Mouse (Mus musculus) limb, embryonic 14.5 days (tissue): ENCODE results near the gene Nipa2. TPM values are rescaled to one million over a fixed set of nuclear protein-coding genes. Genes with fewer than 3 reads are reported as not detected.

Source experiments
- ATAC-seq: fragments of 200-750 bp; cut with Nextera tagmentation; 2 replicates; pipeline ENCODE4 v1.8.0; 2017; ENCODE audit warnings: low read depth, moderate number of reproducible peaks, moderate TSS enrichment; ENCODE audit not compliant: low FRiP score
- DNase-seq: peaks from one replicate; pipeline ENCODE4 v3.0.0-alpha.2; 2015; ENCODE audit warnings: low spot score
- H3K27ac ChIP-seq: fragments of 300-500 bp; sonication (generic); replicated peaks from 2 replicates; pipeline ENCODE4 v1.5.1; 2014; ENCODE audit warnings: low read depth, mild to moderate bottlenecking, low read length, moderate library complexity, mixed read lengths
- H3K27me3 ChIP-seq: fragments of 300-500 bp; sonication (generic); 2 replicates; pipeline ENCODE4 v1.6.1; 2014; ENCODE audit warnings: low read length, mixed read lengths; ENCODE audit not compliant: control insufficient read depth, insufficient read depth
- H3K36me3 ChIP-seq: fragments of 300-500 bp; sonication (generic); 2 replicates; pipeline ENCODE4 v1.6.1; 2014; ENCODE audit warnings: mild to moderate bottlenecking, low read length, moderate library complexity, mixed read lengths; ENCODE audit not compliant: control insufficient read depth, insufficient read depth
- H3K4me1 ChIP-seq: fragments of 300-500 bp; sonication (generic); 2 replicates; pipeline ENCODE4 v1.6.1; 2014; ENCODE audit warnings: antibody characterized with exemption, low read length, mixed read lengths; ENCODE audit not compliant: control insufficient read depth, insufficient read depth
- H3K4me2 ChIP-seq: fragments of 300-500 bp; sonication (generic); replicated peaks from 2 replicates; pipeline ENCODE4 v1.6.1; 2014; ENCODE audit warnings: low read depth, mild to moderate bottlenecking, low read length, moderate library complexity; ENCODE audit not compliant: severe bottlenecking
- H3K4me3 ChIP-seq: fragments of 300-500 bp; sonication (generic); replicated peaks from 2 replicates; pipeline ENCODE4 v1.5.1; 2014; ENCODE audit warnings: low read length
- H3K9ac ChIP-seq: fragments of 300-500 bp; sonication (generic); 2 replicates; pipeline ENCODE4 v1.6.1; 2014; ENCODE audit warnings: mild to moderate bottlenecking, low read depth, low read length, moderate library complexity; ENCODE audit not compliant: severe bottlenecking
- H3K9me3 ChIP-seq: fragments of 300-500 bp; sonication (generic); 2 replicates; pipeline ENCODE4 v1.6.1; 2016; ENCODE audit warnings: low read length; ENCODE audit not compliant: control insufficient read depth
- POLR2A ChIP-seq: fragments of 200-500 bp; IDR thresholded peaks from 2 replicates; pipeline ENCODE4 v1.8.0; 2012; ENCODE audit warnings: inconsistent platforms, mild to moderate bottlenecking, moderate library complexity, borderline replicate concordance; ENCODE audit not compliant: insufficient read depth, insufficient read length; ENCODE audit errors: extremely low read depth
- WGBS: fragments of 180-500 bp; shearing (Covaris S2); extraction: QIAGEN DNeasy Blood & Tissue Kit; methylation state at CpG from one replicate; pipeline ENCODE4 v1.1.7; 2014; 5-methylcytosine and 5-hydroxymethylcytosine counted together
- polyA plus RNA-seq, 2 experiments: library from polyadenylated mRNA; depleted of rRNA in 1 of 2; stranded (reverse) in 1 of 2; unstranded in 1 of 2; fragments of >200 nt; fragmentation: Nextera tagmentation in 1 of 2; extraction: Ambion mirVana in 1 of 2; gene quantifications; 2 replicates each; pipeline versions ENCODE4 v1.2.1 to v1.2.3; 2012 to 2014

The Nipa2 gene
- 24.4 and 25.3 TPM in 2 replicates for polyA plus RNA-seq (2012; rRNA removed)
- 44.2 and 50.0 TPM in 2 replicates for polyA plus RNA-seq (2014; fragmentation: Nextera tagmentation; extraction: Ambion mirVana)

DNA sequence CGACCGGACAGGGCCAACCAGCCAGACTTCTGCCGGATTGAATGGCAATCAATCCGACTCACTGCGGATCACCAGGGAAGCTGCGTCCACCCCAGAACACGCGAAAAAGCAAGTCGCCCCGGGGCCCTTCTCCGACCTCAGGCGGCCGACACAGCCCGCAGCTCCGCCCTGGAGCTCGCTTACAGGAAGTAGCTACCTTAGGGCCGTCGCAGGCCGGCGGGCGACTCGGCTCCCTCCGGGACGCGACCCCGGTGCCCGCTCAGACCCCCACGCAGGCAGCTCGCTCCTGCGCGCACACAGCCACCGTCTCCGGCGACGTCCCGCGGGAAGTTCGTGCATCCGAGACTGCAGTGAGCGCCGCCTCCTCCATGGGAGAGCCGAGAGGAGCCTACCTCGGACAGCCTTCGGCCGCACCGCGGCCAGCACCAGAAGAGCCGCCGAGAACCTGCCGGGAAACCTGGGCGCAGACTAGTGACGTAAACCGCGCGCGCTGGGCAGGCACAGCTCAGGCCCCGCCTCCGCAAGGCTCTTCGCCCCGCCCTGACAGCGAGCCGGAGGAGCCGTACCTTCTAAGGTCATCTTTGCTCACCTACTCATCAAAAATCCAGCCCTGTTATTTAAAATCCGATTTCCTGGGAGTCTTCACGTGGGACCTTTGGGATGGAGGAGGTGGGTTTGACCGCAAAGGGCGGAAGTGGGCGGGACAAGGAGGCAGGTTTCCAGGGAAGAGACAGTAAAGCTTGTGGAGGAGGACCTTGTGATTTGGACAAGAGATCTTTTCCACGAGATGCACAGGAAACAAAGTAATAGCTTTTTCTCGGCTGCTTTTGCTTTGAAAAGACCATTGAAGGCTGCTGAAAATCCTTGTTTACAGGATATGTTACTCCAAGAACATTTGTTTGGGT lies at the start of gene Nipa2:
Nipa2 (minus strand) TSS at position 473 of the 905 bp plus-strand sequence.
- peak within 1 kb of the TSS; percentile 84 for H3K9ac ChIP-seq
- no peaks in the 10 kb centered on the region for H3K9me3 ChIP-seq
- under 1% methylated on average over 69 of the region's 70 CpGs for WGBS
- H3K36me3 ChIP-seq, result no peaks in the 10 kb centered on the region
- H3K27ac ChIP-seq, result peak within 1 kb of the TSS; percentile 76
- TF ChIP-seq POLR2A, result peak; percentile 92; the same call in 1 of the 2 replicates
- ATAC-seq (peak; percentile 98), DNase-seq (peak; percentile 89)
- H3K4me3 ChIP-seq, result peak within 1 kb of the TSS; percentile 77
- H3K27me3 ChIP-seq, result no peaks in the 10 kb centered on the region
- H3K4me2 ChIP-seq, result peak within 1 kb of the TSS; percentile 74
- H3K4me1 ChIP-seq, result no peaks in the 10 kb centered on the region

DNA sequence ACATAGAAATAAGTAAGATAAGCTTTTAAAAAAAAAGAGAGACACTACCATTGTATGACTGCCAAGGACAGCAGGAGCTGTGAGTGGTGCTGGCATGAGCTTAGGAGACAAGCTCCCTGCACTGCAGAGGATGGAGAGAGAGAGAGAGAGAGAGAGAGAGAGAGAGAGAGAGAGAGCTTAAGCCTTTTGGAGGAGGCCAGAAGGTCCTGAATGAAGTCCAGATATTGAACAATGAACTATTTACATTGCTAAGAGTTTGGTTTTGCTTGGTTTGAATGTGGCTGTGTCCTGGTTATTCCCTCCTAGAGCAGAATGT lies 48.7 kb upstream of the Nipa2 start:
- Histone ChIP-seq H3K27ac (no peak overlapping the region), H3K9ac (no peak overlapping the region), H3K4me2 (no peak overlapping the region), H3K27me3 (no peaks in the 10 kb centered on the region), H3K36me3 (no peaks in the 10 kb centered on the region), H3K4me3 (no peak overlapping the region), H3K4me1 (no peaks in the 10 kb centered on the region), H3K9me3 (no peaks in the 10 kb centered on the region)
- ATAC-seq (no peak), DNase-seq (no peak)
- TF ChIP-seq POLR2A, result no peak

DNA sequence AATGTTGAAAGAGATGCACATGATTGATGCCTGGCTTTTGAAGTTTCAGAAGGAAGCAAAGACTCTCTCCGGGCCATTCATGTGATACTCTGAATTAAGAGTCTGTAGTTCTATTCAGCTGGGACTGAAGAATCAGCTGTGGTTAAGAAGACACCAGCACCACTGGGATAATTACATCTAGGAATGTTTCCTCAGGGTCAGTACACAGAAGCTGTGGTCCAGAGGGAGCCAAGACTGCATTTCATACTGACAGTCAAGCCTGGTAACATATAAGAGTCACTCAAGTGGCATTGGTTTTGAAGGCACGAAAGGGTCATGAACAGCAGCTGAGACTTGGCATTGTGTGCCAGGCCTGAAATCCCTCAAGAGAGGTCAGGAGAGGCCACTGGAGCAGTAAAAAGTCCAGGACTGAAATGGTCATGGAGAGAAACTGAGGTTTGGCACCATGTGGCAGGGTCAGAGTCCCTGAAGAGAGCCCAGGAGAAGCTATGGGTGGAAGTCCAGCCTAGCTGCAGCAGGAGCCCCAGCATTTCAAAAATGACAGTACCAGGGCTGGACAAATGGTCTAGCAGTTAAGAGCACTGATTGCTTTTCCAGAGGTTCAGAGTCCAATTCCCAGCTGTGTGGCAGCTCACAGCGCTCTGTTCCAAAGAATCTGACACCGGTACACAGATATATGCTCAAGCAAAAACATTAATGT lies 48.2 kb upstream of the Nipa2 start:
- WGBS, result 73% methylated on average over 4 of the region's 4 CpGs
- no peak for TF ChIP-seq POLR2A
- Histone ChIP-seq H3K9ac (no peak overlapping the region), H3K27me3 (no peaks in the 10 kb centered on the region), H3K27ac (no peak overlapping the region), H3K9me3 (no peaks in the 10 kb centered on the region), H3K4me3 (no peak overlapping the region), H3K4me1 (no peaks in the 10 kb centered on the region), H3K4me2 (no peak overlapping the region), H3K36me3 (no peaks in the 10 kb centered on the region)
- ATAC-seq, result no peak
- no peak for DNase-seq

DNA sequence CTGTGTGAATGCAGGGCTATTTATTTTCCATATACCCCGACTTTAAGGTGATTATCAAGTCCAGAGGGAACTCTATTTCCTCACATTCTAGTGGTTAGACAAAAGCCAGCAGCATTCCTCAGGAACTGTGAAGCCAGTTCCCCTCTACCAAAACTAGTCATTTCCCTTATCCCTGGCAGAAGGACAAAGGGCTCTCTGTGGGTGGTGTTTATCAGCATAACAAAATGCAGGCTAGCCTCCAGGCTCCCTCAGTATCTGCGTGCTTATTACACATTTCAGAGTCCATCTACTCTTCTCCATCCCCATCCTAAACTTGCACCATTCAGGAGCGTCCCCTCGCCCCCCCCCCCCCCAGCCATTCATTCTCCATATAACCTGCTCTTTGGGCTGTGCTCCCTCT lies 36.7 kb upstream of the Nipa2 start:
- no peak for TF ChIP-seq POLR2A
- H3K36me3 ChIP-seq, result no peaks in the 10 kb centered on the region
- H3K27ac ChIP-seq, result no peak overlapping the region
- ATAC-seq (no peak), DNase-seq (no peak)
- no peak overlapping the region for H3K4me2 ChIP-seq
- H3K27me3 ChIP-seq, result no peaks in the 10 kb centered on the region
- no peak overlapping the region for H3K9ac ChIP-seq
- no peaks in the 10 kb centered on the region for H3K4me1 ChIP-seq
- no peaks in the 10 kb centered on the region for H3K9me3 ChIP-seq
- H3K4me3 ChIP-seq, result no peak overlapping the region
- 17% methylated on average over 2 of the region's 4 CpGs for WGBS

DNA sequence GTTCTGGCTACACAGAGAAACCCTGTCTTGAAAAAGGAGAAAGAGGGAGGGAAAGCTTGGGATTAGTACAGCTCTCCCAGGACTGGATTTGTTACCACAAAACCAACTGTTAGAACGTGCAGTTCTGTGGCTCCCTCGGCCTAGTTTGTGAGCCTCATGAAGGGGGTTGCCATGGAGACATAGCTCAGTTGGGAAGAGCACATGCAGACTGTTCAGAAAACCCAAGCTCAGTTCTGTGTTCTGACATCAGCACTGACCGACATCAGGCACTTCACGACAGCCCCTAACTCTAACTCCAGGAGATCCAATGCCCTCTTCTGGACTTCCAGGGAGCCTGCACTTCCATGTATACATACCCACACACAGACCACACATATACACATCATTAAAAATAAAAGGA lies 32.7 kb upstream of the Nipa2 start:
- no peak for ATAC-seq

More for the DNA sequence above, 32.7 kb upstream of the Nipa2 start:
- Histone ChIP-seq H3K36me3 (no peaks in the 10 kb centered on the region), H3K4me1 (no peaks in the 10 kb centered on the region), H3K4me2 (no peak overlapping the region), H3K9ac (no peak overlapping the region), H3K9me3 (no peaks in the 10 kb centered on the region), H3K4me3 (no peak overlapping the region), H3K27ac (no peak overlapping the region), H3K27me3 (no peaks in the 10 kb centered on the region)
- DNase-seq, result no peak
- no peak for TF ChIP-seq POLR2A
- 38% methylated on average over 4 of the region's 4 CpGs for WGBS
